Mouse (Mus musculus): ENCODE data around the gene Mfap1a.
"Not testable (repeated sequence)": the region's sequence is repeated elsewhere in the genome, so short reads cannot be mapped to it uniquely, and the experiment has no call there.

DNA sequence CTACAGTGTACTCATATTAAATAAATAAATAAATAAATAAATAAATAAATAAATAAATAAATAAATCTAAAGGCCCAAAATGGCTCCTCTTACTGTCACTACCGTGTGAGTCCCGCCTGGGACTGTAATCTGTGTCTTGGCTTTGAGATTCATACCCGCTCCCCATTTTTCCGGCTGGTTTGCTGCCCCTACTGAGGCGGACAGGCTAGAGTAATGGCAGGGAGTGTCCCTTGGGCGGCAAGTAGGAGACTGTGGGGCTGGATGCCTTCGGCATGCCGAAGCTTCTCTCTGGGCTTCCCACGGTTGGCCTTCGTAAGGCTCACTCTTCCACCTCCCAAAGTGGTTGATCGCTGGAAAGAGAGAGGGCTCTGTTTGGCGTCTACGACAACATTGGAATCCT is 25.5 kb downstream of the Mfap1a start:
- not testable (repeated sequence) for TF ChIP-seq POLR2A (IDR thresholded peaks at IDR 0.05; ENCODE audit: borderline replicate concordance, extremely low read depth, low read depth, low read length); CTCF (IDR thresholded peaks at IDR 0.05; ENCODE audit: insufficient read depth, low read length)
